Mouse (Mus musculus): Measurements from ENCODE around the gene Jph3.

GRCm38 (mm10) chr8:121782493-121782892, 53.1 kb downstream of the Jph3 start:
- no peak for TF ChIP-seq GATA1 (IDR thresholded peaks at IDR 0.05; ENCODE audit: low read length)
- no peak for TF ChIP-seq TAL1 (IDR thresholded peaks at IDR 0.05; ENCODE audit: low read length)

Measured in erythroblast, embryonic 14.5 days (primary cell).